In the genomic region with DNA sequence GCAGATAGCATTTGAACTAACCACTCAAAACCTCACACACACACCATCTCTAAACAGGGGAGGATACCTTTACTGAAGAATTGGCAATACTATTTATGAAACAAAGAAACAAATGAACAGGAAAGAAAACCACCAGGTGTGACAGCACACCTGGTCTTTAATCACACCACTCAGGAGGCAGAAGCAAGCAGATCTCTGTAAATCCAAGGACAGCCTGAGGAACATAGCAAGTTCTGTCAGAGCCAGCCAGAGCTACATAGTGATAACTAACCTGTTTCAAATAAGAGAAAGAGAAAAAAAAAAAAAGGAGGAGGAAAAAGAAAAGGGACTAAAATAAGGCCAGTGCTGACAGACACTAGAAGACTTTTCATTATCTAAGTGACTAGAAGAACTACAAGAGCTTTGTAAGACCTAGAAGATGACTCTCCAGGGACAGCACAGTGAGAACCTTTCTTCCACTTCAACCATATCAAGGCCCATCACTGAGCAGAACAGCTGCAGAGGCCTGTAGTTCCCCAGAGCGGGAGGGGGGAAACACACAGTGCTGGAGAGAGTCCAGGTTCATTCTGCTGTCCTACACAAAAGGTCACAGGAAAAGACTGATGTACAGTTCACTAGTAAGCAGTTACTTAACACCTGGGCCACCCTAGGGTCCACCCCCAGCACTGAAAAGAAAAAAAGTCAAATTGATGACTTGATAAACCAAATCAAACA, we compare ENCODE assay signal across 13 mouse cellular contexts. TPM values are rescaled to one million over a fixed set of nuclear protein-coding genes. Genes with fewer than 3 reads are reported as not detected.
DNase-seq lines count a peak whose midpoint lies in the region; ATAC-seq and TF ChIP-seq lines count a peak whose summit lies in the region.
"Had no signal": no experiment of that assay in that cellular context is flagged by ENCODE, and none has a peak within 500 bp of the region (broad histone marks: within the 10 kb centered on the region; RNA-seq: fewer than 3 reads in every experiment).

No protein-coding gene starts in this region.

- H3K4me1 ChIP-seq in kidney, embryonic 16.5 days (ENCODE audit: insufficient read depth, low read length) = peaks cover 26% of the 10 kb centered on the region
- H3K4me1 ChIP-seq in forebrain, embryonic 14.5 days (ENCODE audit: control insufficient read depth, insufficient read depth, low read length) = no peaks in the 10 kb centered on the region

- H3K36me3 ChIP-seq in kidney, embryonic 16.5 days (ENCODE audit: insufficient read depth, low read length) = no peaks in the 10 kb centered on the region
- H3K36me3 ChIP-seq in C2C12 (ENCODE audit: control insufficient read depth, insufficient read depth) = no peaks in the 10 kb centered on the region
- no peaks in the 10 kb centered on the region for H3K36me3 ChIP-seq in forebrain, embryonic 14.5 days (ENCODE audit: control insufficient read depth, insufficient read depth, low read length)
- H3K36me3 ChIP-seq: hindbrain, embryonic 13.5 days; stomach, embryonic 15.5 days had no signal

- H3K4me2 ChIP-seq in kidney, embryonic 16.5 days (replicated peaks; ENCODE audit: low read depth, low read length) = no peak overlapping the region
- H3K4me2 ChIP-seq in forebrain, embryonic 14.5 days (ENCODE audit: low read length) = no peak overlapping the region
- H3K4me2 ChIP-seq: hindbrain, embryonic 13.5 days; stomach, embryonic 15.5 days had no signal

- H3K9ac ChIP-seq in kidney, embryonic 16.5 days (replicated peaks; ENCODE audit: low read length) = no peak overlapping the region
- H3K9ac ChIP-seq in forebrain, embryonic 14.5 days (ENCODE audit: low read length) = no peak overlapping the region
- H3K9ac ChIP-seq: hindbrain, embryonic 13.5 days; stomach, embryonic 15.5 days had no signal

- WGBS in kidney, embryonic 16.5 days = 73% methylated on average over 1 of the region's 1 CpGs
- 59% methylated on average over 1 of the region's 1 CpGs for WGBS in forebrain, embryonic 14.5 days

- H3K79me2 ChIP-seq in C2C12 (ENCODE audit: control insufficient read depth, insufficient read depth) = peaks cover 100% of the 10 kb centered on the region

- H3ac ChIP-seq in C2C12 (ENCODE audit: control insufficient read depth, insufficient read length, low read depth) = no peak overlapping the region

- H3K27me3 ChIP-seq in kidney, embryonic 16.5 days (ENCODE audit: insufficient read depth, low read length) = no peaks in the 10 kb centered on the region
- no peaks in the 10 kb centered on the region for H3K27me3 ChIP-seq in C2C12 (ENCODE audit: control insufficient read depth, insufficient read depth, insufficient read length)
- H3K27me3 ChIP-seq in forebrain, embryonic 14.5 days (replicated peaks; ENCODE audit: control insufficient read depth, insufficient read depth, low read length) = no peaks in the 10 kb centered on the region
- H3K27me3 ChIP-seq: hindbrain, embryonic 13.5 days; Patski; stomach, embryonic 15.5 days had no signal

- H3K79me3 ChIP-seq in C2C12 (ENCODE audit: low read depth) = peaks cover 64% of the 10 kb centered on the region

- H3K4me3 ChIP-seq in kidney, embryonic 16.5 days (ENCODE audit: low read length) = no peak overlapping the region
- H3K4me3 ChIP-seq in C2C12 (ENCODE audit: insufficient read depth, poor library complexity, severe bottlenecking) = no peak overlapping the region
- H3K4me3 ChIP-seq in forebrain, embryonic 14.5 days (ENCODE audit: low read depth, low read length) = no peak overlapping the region
- H3K4me3 ChIP-seq: erythroblast, embryonic 14.5 days; hindbrain, embryonic 13.5 days; stomach, embryonic 15.5 days had no signal

- peak; percentile 18 to 49 for DNase-seq in kidney, postnatal 25 days
- DNase-seq in brain, adult 2 months (ENCODE audit: low read depth, low spot score) = peak; percentile 63
- DNase-seq in urinary bladder, adult 2 months (ENCODE audit: low spot score) = no peak
- no peak for DNase-seq in forebrain, embryonic 14.5 days (ENCODE audit: low spot score)
- DNase-seq: lung, postnatal 14 days had no signal

- no peak for ATAC-seq in kidney, embryonic 16.5 days (ENCODE audit: low FRiP score, low TSS enrichment)
- ATAC-seq in hematopoietic stem cell, adult 5-6 weeks (replicated peaks in 1 of 2; ENCODE audit: insufficient read depth in 1 of 2, low FRiP score in 2 of 2, low TSS enrichment in 1 of 2, low read depth in 1 of 2, poor library complexity in 2 of 2, severe bottlenecking in 2 of 2) = peak; percentile 25 to 44; a peak in 1 of 4 replicates
- ATAC-seq in activated CD4-positive, CD25-positive, alpha-beta regulatory T cell, adult 4 months = no peak
- no peak for ATAC-seq in forebrain, embryonic 14.5 days
- ATAC-seq: Patski had no signal

- H3K9me3 ChIP-seq in kidney, embryonic 16.5 days (ENCODE audit: low read length) = no peaks in the 10 kb centered on the region
- no peaks in the 10 kb centered on the region for H3K9me3 ChIP-seq in forebrain, embryonic 14.5 days (replicated peaks; ENCODE audit: control insufficient read depth, low read length)
- H3K9me3 ChIP-seq: hindbrain, embryonic 13.5 days; stomach, embryonic 15.5 days had no signal

- H3K27ac ChIP-seq in kidney, embryonic 16.5 days (ENCODE audit: low read length) = no peak overlapping the region
- no peak overlapping the region for H3K27ac ChIP-seq in forebrain, embryonic 14.5 days (ENCODE audit: low read depth, low read length)
- H3K27ac ChIP-seq: hindbrain, embryonic 13.5 days; stomach, embryonic 15.5 days had no signal

- no peak for TF ChIP-seq CTCF in C2C12 (IDR thresholded peaks at IDR 0.05; ENCODE audit: control insufficient read depth, insufficient read depth, insufficient read length)

TF ChIP-seq in C2C12, 6 proteins besides CTCF, POLR2A, EP300 and RAD21:
- no peak for TF ChIP-seq USF1 (IDR thresholded peaks at IDR 0.05; ENCODE audit: low read depth)
- TF ChIP-seq MYOG (IDR thresholded peaks at IDR 0.05; ENCODE audit: control insufficient read depth, extremely low read depth, insufficient read length) = no peak
- TF ChIP-seq MYOD1 (IDR thresholded peaks at IDR 0.05; ENCODE audit: control insufficient read depth, insufficient read length, low read depth) = peak; percentile 16
TF ChIP-seq in C2C12: peak in this region for 1.

RNA-seq across cellular contexts. Expression of a gene that starts 9.2 kb away (rescaled TPM):
- 98.6 and 103 TPM in 2 replicates for polyA plus RNA-seq in kidney, embryonic 16.5 days (2015; fragmentation: Nextera tagmentation; extraction: Ambion mirVana)
- 21.8 TPM for polyA plus RNA-seq in C2C12 (2012; fragmentation: generic; extraction: Trizol)
- total RNA-seq in hematopoietic stem cell, adult 5-6 weeks (2017) = 94.8 and 117 TPM in 2 replicates
- 100 to 1,000 TPM; 286 to 321 TPM for polyA plus RNA-seq in activated CD4-positive, CD25-positive, alpha-beta regulatory T cell, adult 4 months (2017; shearing (Covaris generic))
- 23.9 and 26.4 TPM in 2 replicates for polyA plus RNA-seq in urinary bladder, adult 2 months (2012; rRNA removed)
- 221 and 226 TPM in 2 replicates for polyA plus RNA-seq in forebrain, embryonic 14.5 days (2014; fragmentation: Nextera tagmentation; extraction: Ambion mirVana)

Comparison
In these comparisons a context has a peak if more than half of its experiments do, and no peak if none do; other contexts are left out.
1. DNase-seq: peak in kidney, postnatal 25 days (2 of 2) and brain, adult 2 months (single experiment); none in urinary bladder, adult 2 months (single experiment) and forebrain, embryonic 14.5 days (single experiment).
2. ATAC-seq: peak in hematopoietic stem cell, adult 5-6 weeks (2 of 2); none in kidney, embryonic 16.5 days (single experiment), activated CD4-positive, CD25-positive, alpha-beta regulatory T cell, adult 4 months (single experiment) and forebrain, embryonic 14.5 days (single experiment).